Mouse (Mus musculus): ENCODE measurements around the gene Atxn7.
A peak's percentile ranks its signal among the peaks of the same experiment; 100 is the strongest.
"Not testable (repeated sequence)": the region's sequence is repeated elsewhere in the genome, so short reads cannot be mapped to it uniquely, and the experiment has no call there.

The Atxn7 gene

DNA sequence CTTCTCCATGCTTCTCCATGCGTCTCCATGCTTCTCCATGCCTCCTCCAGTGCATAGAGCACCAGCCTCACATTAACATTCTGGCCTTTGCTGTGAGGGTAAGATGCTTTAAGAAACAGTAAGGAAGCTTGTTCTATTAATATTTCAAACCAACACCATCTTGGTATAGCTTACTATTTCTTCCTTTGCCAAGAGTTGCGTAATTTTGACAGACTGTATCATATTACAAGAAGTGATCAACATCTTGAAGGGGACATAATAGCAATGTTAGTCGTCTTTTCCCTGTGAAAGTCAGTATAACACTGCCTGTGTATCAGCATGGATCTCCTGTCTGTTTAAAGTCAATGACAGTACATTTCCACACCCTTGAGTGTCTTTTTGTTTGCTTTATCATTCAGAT, 29.5 kb downstream of the Atxn7 start:
- no peak for DNase-seq

DNA sequence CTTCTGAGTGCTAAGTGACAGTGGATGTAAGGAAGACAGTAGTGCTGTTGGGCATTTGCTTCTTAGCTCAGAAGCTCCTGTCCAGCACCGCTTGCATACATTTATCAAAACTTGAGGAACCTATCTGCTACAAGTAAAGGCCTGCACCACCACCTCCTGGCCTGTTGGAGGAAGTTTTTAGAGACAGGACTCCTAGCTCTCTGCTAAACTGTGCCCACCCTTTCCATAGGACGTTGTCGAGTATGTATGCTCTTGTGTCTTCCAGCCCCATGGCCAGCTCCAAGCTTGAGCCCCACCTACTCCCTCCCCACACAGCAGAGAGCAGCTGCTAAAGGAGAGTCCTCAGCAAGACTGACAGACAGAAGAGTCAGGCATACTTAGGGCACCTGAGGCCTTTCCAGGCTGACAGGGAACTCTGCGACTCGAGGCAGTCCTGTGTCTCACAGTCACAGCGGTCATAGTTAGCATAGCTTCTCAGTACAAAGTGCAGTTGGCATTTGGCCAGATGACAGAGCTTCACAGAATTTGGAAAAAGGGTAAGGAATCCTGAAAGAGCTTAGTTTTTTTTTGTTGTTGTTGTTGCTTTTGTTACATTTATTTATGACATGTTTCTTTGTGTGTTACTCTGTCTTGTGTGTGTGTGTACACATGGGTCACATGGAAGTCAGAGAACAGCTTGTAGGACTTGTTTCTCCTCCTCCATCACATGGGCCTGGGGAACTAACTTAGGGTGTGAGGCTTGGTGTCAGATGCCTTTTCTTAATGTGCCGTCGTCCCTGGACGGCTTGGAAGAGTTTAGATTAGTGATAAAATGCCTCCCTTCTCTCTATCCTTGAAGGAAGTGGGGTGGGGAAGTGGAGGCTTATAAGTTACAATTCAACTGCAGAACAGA, 34.2 kb downstream of the Atxn7 start:
- no peak for DNase-seq

DNA sequence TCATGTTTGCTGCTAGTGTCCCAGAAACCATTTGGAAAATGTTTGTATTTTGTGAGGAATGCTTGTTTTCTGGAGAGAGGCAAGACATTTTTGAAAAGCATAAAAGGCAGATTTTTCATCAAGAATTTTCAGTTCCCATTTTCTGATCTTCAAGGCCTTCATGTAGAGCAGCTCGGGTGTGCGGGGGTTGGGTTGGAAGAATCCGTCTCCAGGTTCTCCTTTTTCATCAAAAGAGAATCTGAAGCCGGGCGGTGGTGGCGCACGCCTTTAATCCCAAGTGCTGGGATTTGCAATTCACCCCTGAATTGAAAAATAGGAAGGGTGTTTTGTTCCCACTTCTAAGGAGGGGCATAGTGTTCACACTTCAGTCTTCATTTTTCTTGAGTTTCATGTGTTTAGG, 41.5 kb downstream of the Atxn7 start:
- no peak for DNase-seq

DNA sequence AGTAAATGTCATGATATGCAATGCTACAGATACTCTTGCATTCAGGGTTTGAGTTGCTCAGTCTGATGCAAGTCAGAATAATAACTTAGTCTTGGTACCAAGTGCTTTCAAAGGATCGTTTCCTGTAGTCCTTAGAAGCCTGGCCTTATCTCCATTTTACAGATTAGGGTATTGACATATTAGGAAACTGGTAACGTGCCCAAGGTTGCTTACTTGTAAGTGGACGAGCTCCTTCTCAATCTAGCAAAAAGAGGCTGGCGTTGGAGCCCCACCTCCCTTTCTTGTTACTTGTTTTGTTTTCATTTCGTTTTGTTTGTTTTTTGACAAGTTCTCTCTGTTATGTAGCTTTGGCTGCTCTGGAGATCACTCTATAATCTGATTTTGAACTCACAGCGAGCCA, 48.5 kb downstream of the Atxn7 start:
- DNase-seq: no peak

DNA sequence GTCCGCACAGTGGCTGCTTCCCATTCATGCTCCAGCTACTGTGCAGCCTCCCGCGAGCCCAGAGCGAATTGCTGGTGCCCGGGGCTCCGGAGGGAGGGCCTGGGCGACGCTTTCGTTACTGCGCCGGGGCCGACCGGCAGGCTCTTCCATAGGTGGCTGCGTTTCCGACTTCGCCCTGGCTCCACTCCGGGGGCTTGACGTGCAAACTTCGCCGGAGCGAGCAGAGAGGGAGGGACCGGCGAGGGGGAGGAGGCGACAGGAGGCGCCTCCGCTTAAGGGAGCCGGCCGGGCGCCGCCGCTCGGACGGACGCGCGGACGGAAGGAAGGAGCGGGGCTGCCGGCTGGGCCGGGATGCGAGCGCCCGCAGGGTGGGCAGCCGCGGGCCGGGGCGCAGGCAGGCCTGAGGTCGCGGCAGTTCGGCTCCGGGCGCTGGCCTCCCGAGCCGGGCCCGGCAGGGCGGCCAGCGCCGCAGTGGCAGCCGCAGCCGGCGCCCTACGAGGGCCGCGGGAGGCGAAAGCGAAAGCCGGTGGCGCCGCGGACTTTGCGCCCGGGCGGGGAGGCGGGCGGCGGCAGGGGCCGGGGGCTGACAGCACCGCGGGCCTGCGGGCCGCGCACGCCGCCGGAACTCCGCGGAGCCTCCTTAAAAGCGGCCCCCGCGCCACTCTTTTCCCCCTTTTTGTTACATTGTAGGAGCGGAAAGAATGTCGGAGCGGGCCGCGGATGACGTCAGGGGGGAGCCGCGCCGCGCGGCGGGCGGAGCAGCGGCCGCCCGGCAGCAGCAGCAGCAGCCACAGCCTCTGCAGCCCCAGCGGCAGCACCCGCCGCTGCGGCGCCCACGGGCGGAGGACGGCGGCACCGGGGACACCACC, 51.4 kb downstream of the Atxn7 start:
- DNase-seq: peak; percentile 87

DNA sequence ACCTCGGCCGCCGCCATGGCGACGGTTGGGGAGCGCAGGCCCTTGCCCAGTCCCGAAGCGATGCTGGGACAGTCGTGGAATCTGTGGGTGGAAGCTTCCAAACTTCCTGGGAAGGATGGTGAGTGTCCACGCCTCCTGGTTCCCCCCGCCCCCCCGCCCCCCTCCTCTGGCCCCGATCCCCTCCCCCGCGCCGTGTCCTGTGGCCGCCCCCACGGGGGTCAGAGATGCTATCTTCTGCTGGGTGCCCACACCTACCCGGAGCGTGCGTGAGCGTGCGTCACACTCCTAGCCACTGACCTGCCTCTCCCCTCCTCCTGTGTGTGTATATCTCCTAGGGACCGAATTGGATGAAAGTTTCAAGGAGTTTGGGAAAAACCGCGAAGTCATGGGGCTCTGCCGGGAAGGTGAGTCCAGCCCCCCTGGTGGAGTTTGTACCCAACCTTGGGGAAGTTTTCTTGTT, 52.0 kb downstream of the Atxn7 start:
- no peak for DNase-seq

DNA sequence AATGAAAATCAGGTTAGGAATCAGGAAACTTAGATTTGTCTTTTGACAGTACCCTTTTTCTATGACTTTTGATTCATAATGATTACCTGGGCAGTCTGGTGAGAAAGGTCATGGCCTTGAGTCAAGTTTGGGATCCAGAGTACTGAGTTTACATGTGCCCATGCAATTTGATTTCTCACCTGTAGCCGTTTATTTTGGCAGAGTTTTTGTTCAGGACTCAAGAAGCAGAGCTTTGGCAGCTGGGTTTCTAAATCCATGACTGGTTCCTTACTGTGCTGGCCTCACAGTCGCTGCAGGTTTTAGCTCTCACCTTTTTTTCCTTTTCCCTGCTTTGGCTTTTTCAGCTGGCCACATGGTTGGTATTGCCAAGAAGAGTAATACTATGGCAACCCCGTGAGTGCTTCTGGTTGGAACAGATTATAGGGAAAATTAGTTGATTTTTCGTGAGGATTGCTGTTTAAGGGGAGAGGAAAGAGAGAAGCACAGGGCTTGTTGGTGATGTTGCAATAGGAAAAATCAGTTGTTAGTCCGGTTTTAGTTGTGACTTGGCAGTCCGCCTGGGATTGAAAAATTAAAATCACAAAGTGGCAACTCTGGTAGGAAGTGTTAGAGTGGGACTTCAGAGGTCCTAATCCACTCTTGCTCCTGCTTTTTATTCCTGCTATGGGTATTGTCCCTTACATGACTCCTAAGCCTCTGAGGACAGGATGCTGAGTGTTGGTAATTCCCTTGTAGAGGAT, 53.6 kb downstream of the Atxn7 start:
- no peak for DNase-seq

DNA sequence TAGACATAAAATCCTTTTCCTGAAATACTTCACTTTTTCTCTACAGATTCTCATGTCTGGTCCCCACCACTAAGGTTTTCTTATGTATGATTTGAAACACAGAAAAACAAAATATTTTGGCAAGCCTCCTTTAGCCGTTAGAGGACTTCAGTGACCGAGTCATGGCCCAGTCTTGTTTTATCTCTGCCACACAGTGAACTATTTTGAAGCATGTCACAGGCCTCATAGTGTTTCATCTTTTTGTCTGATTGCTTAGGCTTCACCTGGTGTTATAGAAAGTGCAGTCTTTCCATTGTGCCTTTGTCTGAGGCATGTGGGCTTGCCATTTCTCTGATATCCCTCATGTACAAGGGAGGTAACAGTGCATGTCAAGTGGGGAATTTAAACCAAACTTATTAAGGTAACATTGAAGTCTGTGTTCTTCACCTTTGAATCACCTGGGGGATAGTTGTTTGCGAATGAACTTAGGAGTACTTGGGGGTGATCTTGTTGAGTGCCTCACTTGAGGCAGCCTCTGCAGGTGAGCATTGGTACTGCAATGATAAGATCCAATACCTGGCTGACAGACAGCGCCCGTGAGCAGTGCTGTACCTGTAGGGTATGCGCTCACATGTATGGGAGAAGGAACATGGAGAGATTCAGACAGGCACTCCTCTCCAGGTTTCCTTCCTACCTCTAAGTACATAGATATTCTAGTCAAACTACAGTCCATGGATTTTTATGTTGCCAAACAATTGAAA, 58.1 kb downstream of the Atxn7 start:
- DNase-seq: no peak

DNA sequence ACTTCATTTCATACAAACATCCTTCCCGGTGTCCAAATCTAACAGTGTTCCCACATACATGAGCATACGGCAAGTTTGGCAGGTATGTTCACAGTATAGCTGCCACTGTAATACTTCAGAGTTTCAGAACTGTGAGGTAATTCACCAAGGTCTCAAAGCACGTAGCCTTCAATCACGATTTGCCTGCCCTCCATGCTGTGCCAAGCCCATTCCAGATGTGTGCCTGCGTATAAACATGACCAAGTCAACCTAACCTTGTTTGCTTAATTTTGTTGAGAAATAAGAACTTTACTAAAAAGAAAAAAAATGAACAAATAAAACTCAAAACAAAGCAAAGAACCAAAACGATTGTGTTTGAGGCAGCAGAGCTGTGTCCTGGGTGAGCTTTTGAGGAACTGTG, 60.0 kb downstream of the Atxn7 start:
- DNase-seq: no peak

DNA sequence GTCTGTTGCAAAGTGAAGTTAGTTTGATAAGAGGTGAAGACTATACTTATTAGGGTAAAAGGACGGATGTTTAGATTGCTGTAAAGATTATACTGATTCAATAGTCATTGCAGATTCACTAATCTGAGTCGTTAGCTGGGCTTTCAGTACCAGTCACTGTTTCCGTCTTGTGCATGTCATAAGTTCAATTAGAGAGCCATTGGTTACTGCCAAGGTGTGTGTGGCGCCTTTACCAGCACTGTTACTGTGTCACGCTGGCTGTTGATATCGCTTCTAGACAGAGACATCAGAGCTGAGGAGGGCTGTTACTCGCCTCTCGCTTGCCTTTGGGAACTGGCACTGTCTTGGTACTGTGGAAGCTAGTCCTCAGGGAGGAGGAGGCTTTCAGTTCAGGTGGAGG, 64.6 kb downstream of the Atxn7 start:
- no peak for DNase-seq

DNA sequence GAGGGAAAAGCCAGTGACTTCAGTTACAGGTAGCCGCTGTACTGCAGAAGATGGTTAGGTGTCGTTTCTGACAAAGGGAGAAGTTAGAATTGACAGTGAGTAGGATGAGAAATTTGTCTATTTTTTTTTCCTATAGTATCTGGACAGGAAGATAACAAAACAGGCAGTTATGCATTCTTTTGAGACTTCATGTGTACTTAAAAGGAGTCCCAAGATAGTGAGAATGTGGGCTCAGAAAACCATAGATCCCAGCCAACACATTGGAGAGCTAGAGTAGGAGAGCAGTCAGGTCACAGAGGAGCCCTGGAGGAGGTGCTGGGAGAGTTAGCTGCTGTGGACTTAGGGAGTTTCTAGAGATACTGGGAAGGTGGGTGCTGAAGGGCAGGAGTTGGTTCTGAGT, 69.4 kb downstream of the Atxn7 start:
- DNase-seq: no peak

DNA sequence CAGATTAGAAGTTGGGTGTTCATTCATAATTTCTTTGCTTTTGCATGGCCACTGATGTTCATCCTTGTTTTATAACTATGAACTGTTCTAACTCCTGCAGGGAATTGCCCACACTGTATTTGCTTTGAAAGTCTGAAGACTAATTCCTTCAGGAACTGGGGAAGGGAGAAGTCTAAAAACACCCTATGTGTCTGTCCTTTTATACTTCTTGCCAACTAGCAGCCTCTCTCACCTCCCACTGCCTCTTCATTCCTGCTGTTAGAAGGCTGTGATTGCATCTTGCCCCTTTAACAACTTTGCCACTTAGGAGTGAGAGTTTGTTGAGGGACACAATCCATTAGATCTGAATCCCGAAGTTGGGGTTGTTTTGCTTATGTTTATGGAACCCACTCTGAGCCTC, 71.6 kb downstream of the Atxn7 start:
- DNase-seq: no peak

DNA sequence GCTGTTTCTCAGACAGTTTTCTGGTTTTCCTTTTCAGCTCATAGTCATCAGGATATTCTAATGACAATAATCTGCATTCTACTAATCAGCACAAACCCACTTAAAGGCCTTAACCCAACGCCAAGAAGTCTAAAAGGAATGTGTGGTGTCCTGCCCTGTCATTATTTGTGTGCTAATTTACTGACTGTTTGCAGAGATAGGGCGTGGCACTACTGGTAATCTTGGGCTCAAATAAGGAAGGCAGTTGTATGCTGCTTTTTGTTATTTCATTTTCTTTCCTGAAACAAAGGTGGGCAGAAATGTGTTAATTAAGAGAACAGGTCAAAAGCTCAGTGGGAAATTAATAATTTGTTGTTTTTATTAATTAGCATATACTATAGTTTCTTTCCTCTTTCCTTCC, 75.1 kb downstream of the Atxn7 start:
- DNase-seq: no peak

DNA sequence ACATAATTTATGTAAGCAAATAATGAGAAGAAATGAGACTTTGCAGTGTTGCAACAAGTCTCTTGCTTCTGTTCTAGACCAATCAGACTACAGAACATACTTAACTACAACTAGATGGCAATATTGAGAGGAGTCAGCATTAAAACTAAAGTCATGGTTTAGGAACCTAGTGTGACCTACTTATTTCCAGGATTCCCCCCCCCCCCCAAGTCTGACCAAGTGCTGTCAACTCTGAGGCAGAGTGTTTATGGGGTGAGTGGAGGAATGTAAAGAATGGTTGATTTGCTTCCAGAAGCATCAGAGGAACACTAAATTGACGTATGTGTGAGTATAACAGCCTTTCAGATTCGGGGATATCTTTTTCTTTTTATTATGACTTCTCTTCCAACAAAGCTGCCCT, 77.0 kb downstream of the Atxn7 start:
- no peak for DNase-seq

DNA sequence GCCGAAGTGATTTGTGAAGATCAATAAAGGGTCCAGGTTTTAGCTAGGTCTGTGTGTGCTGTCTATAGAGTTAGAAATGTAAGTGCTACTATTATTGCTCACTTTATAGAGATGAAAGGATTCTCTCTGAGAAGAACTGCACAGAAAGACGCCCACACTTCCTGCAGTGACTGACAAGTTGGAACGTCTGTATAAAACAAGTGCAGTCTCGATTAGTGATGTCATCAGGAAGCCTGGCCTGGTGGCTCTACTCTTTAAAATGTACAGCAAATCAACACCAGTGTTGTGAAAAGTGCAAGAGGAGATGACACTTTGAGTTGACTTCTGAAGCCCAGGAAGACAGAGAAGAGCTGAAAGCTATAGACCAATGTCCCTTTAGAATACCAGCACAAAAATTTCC, 81.1 kb downstream of the Atxn7 start:
- DNase-seq: no peak

DNA sequence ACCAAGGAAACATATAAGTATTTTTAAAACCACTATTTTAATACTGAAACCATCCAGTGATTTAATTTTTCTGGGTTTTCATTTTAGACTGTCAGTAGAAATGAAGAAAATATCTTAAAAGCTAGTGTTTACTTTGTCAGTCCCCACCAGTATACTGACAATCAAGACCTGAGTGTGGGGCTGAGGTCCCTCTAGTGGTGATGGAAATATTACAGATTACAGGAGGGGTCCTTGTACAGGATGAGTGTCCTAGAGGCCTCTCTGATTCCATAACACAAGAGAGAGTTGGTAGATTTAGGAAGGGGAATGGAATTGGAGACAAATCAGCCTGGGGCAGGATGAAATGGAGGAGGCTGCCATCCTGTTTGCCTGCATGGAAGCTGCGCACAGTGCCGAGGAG, 93.1 kb downstream of the Atxn7 start:
- no peak for DNase-seq

DNA sequence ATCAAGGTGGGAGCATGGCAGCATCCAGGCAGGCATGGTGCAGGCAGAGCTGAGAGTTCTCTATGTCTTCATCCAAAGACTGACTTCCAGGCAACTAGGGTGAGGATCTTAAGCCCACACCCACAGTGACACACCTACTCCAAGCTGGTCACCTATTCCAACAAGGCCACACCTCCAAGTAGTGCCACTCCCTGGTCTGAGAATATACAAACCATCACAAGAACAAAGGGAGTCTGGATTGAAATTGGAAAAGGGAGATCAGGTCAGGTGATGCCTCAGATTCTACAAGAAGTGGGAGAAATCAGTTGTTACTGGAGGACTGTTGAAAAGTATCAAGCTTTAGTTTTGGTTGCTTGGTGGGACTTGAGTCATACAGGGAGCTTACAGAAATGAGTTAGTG, 98.4 kb downstream of the Atxn7 start:
- DNase-seq: not testable (repeated sequence)

DNA sequence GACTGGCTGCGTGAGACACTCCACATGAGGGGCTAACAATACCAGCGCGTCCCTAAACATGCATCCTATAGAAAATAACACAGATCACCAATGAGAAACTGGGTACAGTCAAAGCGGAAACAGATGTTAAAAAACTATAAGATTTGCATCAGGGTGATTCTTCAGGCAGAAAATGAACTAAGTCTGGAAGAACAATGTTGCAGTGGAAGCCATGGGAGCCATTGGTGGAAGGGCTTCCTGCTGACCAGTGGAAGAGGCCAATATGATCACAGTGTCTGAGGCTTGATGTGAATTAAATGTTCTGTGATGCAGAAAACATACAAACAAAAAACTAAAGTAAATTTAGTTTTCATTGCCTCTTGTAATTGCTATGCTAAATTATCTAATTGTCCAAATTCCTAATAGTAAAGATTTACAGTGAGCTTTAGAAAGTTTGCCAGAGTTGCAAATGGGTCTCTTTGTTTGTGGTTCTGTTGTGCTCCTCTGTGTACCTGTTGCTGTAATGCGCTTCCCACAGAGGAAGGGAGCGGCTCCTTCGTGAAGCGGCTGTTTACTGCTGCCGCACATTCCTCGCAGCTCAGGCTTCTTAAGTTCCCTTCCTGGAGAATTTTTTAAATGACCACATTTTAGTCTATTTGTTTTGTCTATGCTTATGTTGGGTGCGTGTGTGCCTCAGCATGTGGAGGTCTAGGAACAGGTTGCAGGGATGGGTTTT, 101.4 kb downstream of the Atxn7 start:
- no peak for DNase-seq

DNA sequence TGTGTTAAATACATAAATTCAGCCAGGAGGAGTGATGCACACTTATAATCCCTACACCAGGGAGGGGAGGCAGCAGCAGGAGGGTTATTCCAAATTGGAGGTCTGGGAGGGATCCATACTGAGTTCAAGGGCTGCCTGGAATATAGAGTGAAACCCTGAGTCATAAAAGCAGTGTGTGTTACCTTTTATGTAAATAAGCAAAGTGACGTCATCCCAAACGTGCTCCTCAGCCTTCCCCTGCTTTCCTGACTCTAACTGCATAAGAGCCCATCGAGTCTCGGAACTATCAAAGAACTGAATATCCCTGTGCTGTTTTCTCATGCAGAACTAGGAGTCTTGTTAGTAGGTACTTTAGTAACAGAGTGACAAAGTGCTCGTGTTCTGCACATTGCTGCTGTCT, 102.1 kb downstream of the Atxn7 start:
- no peak for DNase-seq

DNA sequence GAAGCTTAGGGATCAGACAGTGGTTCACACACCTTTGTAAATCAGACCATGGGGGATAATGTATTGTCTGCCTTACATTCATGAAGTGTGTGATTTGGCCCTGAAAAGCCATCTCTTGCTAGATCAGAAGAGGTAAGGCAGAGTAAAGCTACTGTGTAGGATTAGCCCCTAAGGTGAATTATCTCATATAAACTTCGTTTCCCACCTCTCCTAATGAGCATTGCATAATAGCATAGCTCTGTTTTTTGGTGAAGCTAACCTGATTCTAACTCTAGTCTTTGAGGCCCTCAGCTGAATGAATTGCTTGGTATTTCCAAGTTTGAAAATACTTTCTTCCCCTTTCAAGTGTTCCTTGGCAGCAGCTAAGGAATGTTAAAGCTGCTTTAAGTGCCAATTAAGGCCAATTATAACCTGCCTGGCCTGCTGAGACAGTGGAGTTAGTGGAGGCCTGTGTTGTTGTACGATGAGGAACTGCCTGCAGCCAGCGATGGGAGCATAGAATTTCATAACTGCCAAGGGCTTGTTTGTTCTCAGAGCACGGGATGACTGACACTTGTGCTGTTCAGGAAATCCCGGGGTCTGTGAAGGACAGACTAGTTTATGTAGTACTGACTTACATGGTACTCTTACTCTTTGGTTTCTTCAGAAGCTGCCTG, 103.4 kb downstream of the Atxn7 start:
- no peak for DNase-seq

DNA sequence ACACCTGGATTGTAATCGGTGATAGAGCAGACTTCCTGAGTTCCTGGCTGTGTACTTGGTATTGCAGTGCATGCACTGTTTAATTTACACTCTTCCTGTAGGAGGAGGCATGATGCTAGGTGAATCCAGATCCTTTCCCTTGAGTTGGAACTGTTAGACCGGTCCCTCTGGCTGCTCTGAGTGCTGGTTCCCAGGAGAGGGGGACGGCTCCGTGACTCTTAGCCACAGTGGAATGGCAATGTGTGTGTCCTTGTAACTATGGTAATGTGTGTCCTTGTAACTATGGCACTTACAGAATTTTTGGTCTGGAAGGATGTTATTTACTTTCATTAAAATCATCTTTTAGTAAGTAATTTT, 103.9 kb downstream of the Atxn7 start:
- no peak for DNase-seq

DNA sequence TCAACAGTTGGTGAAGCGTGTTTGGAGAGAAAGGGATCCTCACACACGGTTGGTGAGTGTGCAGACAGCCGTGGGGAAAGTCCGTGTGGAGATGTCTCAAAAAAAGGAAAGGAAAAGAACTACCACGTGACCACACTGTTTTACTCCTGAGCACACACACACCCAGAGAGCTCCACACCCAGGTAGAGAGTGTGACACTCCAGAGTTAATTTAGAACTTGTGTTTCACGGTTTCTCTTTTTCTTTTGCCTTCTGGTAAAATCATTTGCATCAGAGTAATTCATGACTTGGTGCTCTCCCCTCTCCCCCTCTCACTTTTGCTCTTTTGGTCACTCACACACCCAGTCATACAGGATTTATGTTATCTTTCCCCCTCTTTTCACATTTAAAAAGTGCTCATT, 105.0 kb downstream of the Atxn7 start:
- DNase-seq: no peak

Data from right cerebral cortex, postnatal 25 days (tissue).